Mouse (Mus musculus) intestine, postnatal 0 days (tissue): ENCODE measurements around the gene Cplx2. TPM values are rescaled to one million over a fixed set of nuclear protein-coding genes. Genes with fewer than 3 reads are reported as not detected.

Experiments used
- ATAC-seq: fragments of 200-750 bp; cut with Nextera tagmentation; 2 replicates; pipeline ENCODE4 v1.8.0; 2017; ENCODE audit warnings: mild to moderate bottlenecking, moderate TSS enrichment, moderate library complexity
- H3K27ac ChIP-seq: fragments of 300-500 bp; sonication (generic); 2 replicates; pipeline ENCODE4 v1.5.1; 2014; ENCODE audit warnings: mild to moderate bottlenecking, low read depth, low read length, moderate library complexity
- H3K27me3 ChIP-seq: fragments of 300-500 bp; sonication (generic); replicated peaks from 2 replicates; pipeline ENCODE4 v1.6.1; 2014; ENCODE audit warnings: low read length, mixed read lengths; ENCODE audit not compliant: control insufficient read depth, insufficient read depth
- H3K36me3 ChIP-seq: fragments of 300-500 bp; sonication (generic); 2 replicates; pipeline ENCODE4 v1.6.1; 2014; ENCODE audit warnings: mild to moderate bottlenecking, moderate library complexity; ENCODE audit not compliant: control insufficient read depth, insufficient read depth
- H3K4me1 ChIP-seq: fragments of 300-500 bp; sonication (generic); replicated peaks from 2 replicates; pipeline ENCODE4 v1.6.1; 2014; ENCODE audit warnings: antibody characterized with exemption, low read length, mixed read lengths; ENCODE audit not compliant: control insufficient read depth, insufficient read depth
- H3K4me2 ChIP-seq: fragments of 300-500 bp; sonication (generic); replicated peaks from 2 replicates; pipeline ENCODE4 v1.6.1; 2014; ENCODE audit warnings: low read depth, mild to moderate bottlenecking, moderate library complexity
- H3K4me3 ChIP-seq: fragments of 300-500 bp; sonication (generic); 2 replicates; pipeline ENCODE4 v1.5.1; 2014; ENCODE audit warnings: low read depth, low read length
- H3K9ac ChIP-seq: fragments of 300-500 bp; sonication (generic); 2 replicates; pipeline ENCODE4 v1.6.1; 2014; ENCODE audit warnings: mild to moderate bottlenecking, low read depth, low read length
- H3K9me3 ChIP-seq: fragments of 300-500 bp; sonication (generic); 2 replicates; pipeline ENCODE4 v1.6.1; 2016; ENCODE audit warnings: mixed run types; ENCODE audit not compliant: control insufficient read depth
- CTCF ChIP-seq: sonication (generic); IDR thresholded peaks from 2 replicates; pipeline ENCODE4 v1.5.1; 2016; ENCODE audit warnings: low read depth, mild to moderate bottlenecking, control low read depth, antibody characterized with exemption, moderate library complexity
- WGBS: fragments of 180-500 bp; shearing (Covaris S2); extraction: QIAGEN DNeasy Blood & Tissue Kit; methylation state at CpG from one replicate; pipeline ENCODE4 v1.1.7; 2014; 5-methylcytosine and 5-hydroxymethylcytosine counted together
- polyA plus RNA-seq: library from polyadenylated mRNA; unstranded; fragments of >200 nt; fragmentation: Nextera tagmentation; extraction: Ambion mirVana; gene quantifications from 2 replicates; pipeline ENCODE4 v1.2.1, GENCODE M21; 2015

Cplx2 gene
- polyA plus RNA-seq, 1 experiment from 2014 or later: 2.2 TPM

DNA sequence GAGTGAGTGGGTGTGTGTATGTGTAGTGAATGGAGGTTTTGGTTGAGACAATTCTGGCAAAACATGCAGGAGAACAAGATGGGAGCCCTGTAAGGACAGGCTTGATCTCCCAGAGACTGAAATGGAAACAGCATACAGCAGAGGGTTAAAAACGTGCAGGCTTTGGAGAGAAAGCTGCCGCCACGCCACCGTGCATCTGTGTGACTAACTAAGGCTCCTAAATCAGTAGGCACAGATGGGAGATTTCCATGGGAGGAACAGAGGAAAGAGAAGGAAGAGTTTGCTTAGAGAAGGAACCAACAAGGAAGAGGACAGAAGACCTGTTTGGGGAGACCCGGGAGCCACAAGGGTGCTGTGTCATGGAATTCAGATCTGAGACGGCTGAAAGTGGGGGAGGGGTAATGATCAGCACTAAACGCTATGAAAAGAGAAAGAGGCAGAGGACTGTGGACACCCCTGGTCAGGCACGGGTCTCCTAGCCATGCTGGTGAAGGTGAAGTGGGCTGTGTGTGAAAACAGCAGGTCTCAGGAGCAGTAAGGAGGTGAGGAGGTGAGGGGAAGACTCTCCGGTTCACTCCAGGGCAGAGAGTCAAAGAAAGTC, 3.1 kb downstream of the Cplx2 start:
- 54% methylated on average over 9 of the region's 9 CpGs for WGBS
- Histone ChIP-seq H3K9me3 (no peaks in the 10 kb centered on the region), H3K4me2 (no peak overlapping the region), H3K4me3 (no peak overlapping the region), H3K9ac (no peak overlapping the region), H3K36me3 (no peaks in the 10 kb centered on the region), H3K27ac (no peak overlapping the region), H3K27me3 (peaks cover 20% of the 10 kb centered on the region; the same call in 1 of the 2 replicates), H3K4me1 (no peaks in the 10 kb centered on the region)
- TF ChIP-seq CTCF: no peak
- no peak for ATAC-seq

GRCm38 (mm10) chr13:54375497-54376495, 4.6 kb downstream of the Cplx2 start:
- WGBS: 30% methylated on average over 11 of the region's 11 CpGs
- H3K9me3 ChIP-seq: no peaks in the 10 kb centered on the region
- ATAC-seq: no peak
- H3K9ac ChIP-seq: no peak overlapping the region
- H3K36me3 ChIP-seq: peaks cover 4% of the 10 kb centered on the region; the same call in 1 of the 2 replicates
- peaks cover 3% of the 10 kb centered on the region for H3K4me1 ChIP-seq
- no peak overlapping the region for H3K4me3 ChIP-seq
- H3K27me3 ChIP-seq: peaks cover 16% of the 10 kb centered on the region; the same call in 1 of the 2 replicates
- no peak for TF ChIP-seq CTCF
- no peak overlapping the region for H3K4me2 ChIP-seq
- no peak overlapping the region for H3K27ac ChIP-seq

DNA sequence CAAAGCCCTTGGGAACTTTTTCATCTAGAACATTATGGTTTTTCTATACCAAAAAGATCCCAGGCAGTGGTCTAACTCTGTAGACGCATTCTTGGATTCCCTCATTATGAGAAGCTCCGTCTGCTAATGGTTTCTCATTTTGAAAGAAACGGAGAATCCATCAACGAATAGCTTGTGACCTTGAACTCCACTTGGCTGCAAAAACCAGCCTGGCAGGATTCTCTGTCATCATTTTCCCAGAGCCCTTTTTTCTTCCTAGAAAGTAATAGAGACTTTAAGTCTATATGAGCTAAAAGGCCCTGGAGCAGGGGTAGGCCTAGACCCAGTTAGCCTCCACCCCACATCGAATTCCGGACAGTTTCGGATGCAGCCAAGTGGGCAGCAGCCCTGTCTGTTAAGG, 5.6 kb downstream of the Cplx2 start:
- H3K4me3 ChIP-seq: no peak overlapping the region

DNA sequence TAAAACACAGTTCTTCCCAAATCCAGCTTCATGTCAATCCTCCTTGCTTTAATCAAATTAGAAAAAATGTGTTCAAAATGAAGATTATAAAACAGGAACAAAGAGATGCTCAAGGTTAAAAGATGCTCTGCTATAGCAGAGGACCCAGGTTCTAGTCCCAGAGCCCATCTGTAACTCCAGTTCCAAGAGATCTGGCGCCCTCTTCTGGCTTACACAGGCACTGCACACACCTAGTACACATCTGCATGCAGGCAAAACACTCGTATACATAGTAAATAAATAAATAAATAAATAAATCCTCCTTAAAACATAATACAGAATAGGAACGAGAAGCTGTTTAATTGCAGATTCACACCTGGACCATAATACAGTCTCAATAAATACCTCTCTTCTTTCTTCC, 6.9 kb downstream of the Cplx2 start:
- H3K4me1 ChIP-seq: peaks cover 5% of the 10 kb centered on the region
- no peak overlapping the region for H3K4me3 ChIP-seq
- ATAC-seq: no peak
- peak; percentile 52 for TF ChIP-seq CTCF
- H3K9me3 ChIP-seq: no peaks in the 10 kb centered on the region
- no peak overlapping the region for H3K4me2 ChIP-seq
- H3K27me3 ChIP-seq: no peaks in the 10 kb centered on the region
- WGBS: 69% methylated on average over 3 of the region's 3 CpGs
- H3K9ac ChIP-seq: no peak overlapping the region
- H3K36me3 ChIP-seq: peaks cover 4% of the 10 kb centered on the region; the same call in 1 of the 2 replicates
- no peak overlapping the region for H3K27ac ChIP-seq

More for the DNA sequence above, 5.6 kb downstream of the Cplx2 start:
- Histone ChIP-seq H3K4me2 (no peak overlapping the region), H3K36me3 (peaks cover 4% of the 10 kb centered on the region; the same call in 1 of the 2 replicates), H3K27ac (no peak overlapping the region), H3K4me1 (peaks cover 3% of the 10 kb centered on the region), H3K9ac (no peak overlapping the region), H3K27me3 (peaks cover 7% of the 10 kb centered on the region; the same call in 1 of the 2 replicates), H3K9me3 (no peaks in the 10 kb centered on the region)
- ATAC-seq: no peak
- WGBS: 62% methylated on average over 7 of the region's 7 CpGs
- TF ChIP-seq CTCF: no peak

DNA sequence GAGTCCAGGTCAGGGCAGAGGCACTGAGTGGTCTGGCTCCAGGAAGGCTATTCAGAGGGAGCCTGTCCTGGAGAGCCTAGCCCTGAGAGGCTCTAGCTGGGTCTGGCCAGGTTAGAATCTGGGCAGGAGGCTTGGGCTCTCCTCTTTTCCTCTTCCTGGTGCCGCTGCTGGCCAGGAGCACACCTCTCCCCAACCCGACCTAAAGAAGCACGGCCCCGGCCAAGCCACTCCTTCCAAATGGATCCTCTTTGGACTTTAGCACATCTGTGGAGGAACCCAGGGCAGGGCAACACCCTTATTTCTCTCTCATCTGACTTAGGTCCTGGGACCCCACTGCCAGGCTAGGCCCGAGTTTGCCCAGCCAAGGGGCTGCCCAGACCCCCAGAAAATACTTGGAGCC, 9.3 kb downstream of the Cplx2 start:
- no peak for TF ChIP-seq CTCF
- WGBS: 37% methylated on average over 5 of the region's 5 CpGs
- H3K9me3 ChIP-seq: no peaks in the 10 kb centered on the region
- no peaks in the 10 kb centered on the region for H3K27me3 ChIP-seq
- H3K9ac ChIP-seq: no peak overlapping the region
- peaks cover 5% of the 10 kb centered on the region for H3K4me1 ChIP-seq
- ATAC-seq: peak; percentile 75
- peaks cover 4% of the 10 kb centered on the region; the same call in 1 of the 2 replicates for H3K36me3 ChIP-seq
- H3K4me2 ChIP-seq: 0 out of 2 replicates have a peak overlapping the region, but pooled peaks have one; percentile 13
- no peak overlapping the region for H3K4me3 ChIP-seq
- no peak overlapping the region for H3K27ac ChIP-seq

GRCm38 (mm10) chr13:54381396-54381795, 10.2 kb downstream of the Cplx2 start:
- TF ChIP-seq CTCF: no peak
- peaks cover 4% of the 10 kb centered on the region; the same call in 1 of the 2 replicates for H3K36me3 ChIP-seq
- H3K4me3 ChIP-seq: no peak overlapping the region
- H3K9ac ChIP-seq: no peak overlapping the region
- H3K9me3 ChIP-seq: no peaks in the 10 kb centered on the region
- no peak overlapping the region for H3K4me2 ChIP-seq
- no peaks in the 10 kb centered on the region for H3K27me3 ChIP-seq
- ATAC-seq: no peak
- 77% methylated on average over 8 of the region's 8 CpGs for WGBS
- H3K4me1 ChIP-seq: peaks cover 5% of the 10 kb centered on the region
- no peak overlapping the region for H3K27ac ChIP-seq
